Mouse (Mus musculus) lung, adult 10 weeks (tissue): ENCODE data around the gene Ptges3. TPM values are rescaled to one million over a fixed set of nuclear protein-coding genes. Genes with fewer than 3 reads are reported as not detected.

Source experiments
- polyA plus RNA-seq: library from polyadenylated mRNA; stranded (reverse); fragments of 350-450 nt; fragmentation: Illumina TruSeq; extraction: RNeasy Lipid Tissue Mini Kit (QIAGEN cat#74804); gene quantifications from one replicate; pipeline ENCODE4 v1.2.3, GENCODE M21; 2014; ENCODE audit warnings: low read depth, low replicate concordance; ENCODE audit not compliant: insufficient read depth

Ptges3 gene
- 115 TPM for polyA plus RNA-seq

DNA sequence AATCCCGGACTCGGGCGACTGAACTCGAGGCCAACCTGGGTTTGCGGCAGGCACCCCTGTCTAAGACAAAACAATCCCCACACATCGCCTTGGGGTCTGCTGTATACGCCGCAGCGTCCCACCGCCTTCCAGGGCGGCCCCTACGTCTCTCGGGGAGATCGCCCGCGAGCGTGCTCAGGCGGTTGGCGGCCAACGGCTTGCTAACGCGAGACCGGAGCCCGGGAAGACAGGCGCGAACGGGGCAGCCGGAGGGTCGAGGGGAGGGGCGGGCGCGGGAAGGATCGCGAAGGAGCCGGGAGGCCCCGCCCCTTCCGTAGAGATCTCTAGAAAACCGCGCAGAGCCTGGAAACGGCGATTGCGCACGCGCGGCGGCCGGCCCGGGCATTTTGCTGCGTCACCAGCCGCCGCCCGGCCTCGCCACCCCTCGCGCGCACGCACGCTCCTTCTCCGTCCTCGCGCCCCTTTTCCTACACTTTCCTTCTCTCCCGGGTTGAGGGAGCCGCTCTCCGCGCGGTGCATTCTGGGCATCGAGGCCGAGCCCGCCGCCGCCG lies at the start of gene Ptges3:
Gene Ptges3 (plus strand): TSS at position 354 of the 551 bp plus-strand sequence.

DNA sequence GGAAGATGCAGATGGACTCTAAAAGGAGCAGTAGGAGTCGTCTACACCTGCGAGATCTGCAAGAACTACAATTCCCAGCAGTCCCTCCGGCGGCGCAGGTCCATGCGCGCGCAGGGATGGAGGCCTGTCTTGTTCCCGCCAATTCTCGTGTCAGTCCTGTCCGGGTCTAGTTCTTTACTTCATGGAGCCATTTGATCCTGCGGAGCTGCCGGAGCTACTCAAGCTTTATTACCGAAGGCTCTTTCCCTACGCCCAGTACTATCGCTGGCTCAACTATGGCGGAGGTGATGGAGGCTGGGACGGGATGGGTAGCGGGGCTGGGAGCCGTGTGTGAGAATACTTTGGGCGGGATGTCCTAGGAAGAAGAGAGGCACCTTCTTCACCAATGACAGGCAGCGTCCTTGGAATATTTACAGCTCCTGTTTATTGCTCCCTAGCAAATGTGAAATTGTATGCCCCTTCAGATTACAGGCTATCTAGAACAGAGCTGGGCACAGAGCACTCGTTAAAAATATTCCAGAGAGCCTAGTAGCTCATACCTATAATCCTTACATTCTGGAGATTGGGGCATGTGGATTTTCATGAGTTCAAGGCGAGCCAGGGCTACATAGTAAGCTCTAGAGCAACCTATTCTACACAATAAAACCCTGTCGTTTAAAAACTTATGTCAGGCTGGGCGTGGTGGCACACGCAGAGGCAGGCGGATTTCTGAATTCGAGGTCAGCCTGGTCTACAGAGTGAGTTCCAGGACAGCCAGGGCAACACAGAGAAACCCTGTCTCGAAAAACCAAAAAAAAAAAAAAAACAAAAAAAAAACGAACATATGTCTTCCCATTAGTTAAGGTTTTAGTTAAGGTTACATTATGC lies 43.5 kb upstream of the Ptges3 start, which contains the start of gene Prim1:
Gene Prim1 (plus strand): TSS at position 101 of the 867 bp plus-strand sequence.

DNA sequence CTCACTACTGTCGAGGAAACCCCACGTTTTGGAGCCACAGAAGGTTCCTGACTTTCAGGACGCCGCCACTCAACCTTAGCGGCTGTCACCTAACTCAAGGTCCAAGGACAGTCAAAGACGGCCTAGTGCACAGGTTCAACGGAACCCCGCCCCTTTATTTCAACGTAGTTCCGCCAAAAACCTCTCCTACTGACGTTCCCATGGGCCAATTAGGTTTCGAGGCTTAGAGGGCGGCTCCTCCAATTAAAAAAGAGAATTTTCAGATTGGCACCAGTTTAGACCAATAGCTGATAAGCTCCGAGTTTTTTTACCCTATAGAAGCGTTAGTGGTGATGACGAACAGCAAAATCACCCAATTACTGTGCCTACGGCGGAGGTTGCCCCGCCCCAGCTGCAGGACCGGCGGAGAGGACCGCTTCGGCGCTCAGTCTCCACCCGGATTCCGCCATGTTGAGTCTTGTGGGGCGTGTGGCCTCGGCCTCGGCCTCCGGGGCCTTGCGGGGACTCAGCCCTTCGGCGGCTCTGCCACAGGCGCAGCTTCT lies 24.2 kb downstream of the Ptges3 start, which contains the start of gene Atp5b:
Gene Atp5b (plus strand): TSS at position 394 of the 542 bp plus-strand sequence.

DNA sequence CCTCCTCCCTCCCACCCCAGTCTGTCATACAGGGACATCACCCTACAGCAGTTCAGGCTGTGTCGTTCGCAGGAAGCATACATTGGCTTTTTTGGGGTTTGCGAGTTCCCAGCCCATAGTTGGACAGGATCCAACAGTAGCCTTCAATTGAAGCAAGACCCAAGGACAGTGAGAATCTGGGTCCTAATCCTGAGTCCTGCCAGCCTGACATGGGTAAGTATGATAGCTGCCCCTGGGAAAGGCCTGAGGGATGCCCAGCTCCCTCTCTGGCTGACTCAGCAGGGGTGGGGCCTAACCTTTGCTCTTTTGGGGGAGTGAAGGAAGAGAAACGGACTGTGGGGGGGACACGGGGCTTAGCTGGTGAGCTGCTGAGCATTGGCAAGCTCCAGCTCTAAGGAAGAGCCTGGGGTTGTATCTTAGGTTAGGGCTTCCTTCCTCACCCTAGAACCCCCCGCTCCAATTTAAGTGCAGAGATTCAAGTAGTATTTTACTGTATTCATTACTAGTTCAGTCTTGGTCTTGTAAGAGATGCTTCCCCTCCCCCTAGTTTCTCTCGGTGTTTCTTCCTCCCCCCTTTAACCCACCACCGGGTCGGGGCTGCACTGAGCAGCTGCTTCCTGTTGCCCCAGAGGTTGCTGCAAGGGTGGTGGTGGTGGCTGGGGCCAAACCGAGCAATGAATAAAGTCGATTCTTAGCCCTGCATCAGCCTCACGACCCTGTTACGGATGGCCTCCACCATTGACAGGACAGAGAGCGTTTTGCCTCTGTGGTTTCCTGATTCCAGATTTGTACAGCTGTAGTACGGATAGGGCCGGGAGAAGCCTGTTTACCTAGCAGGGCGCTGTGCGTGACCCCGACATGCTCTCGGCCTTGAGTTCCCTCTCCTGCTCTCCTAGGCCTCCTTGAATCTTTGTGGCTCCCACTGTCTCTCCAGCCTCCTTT lies 33.1 kb downstream of the Ptges3 start, which contains the start of gene Baz2a:
Gene Baz2a (plus strand): TSS at position 14 of the 942 bp plus-strand sequence.

Other genes with a start within 250 kb of the Ptges3 start
- not detected for gene Rdh19, start 209.0 kb upstream of the Ptges3 start, polyA plus RNA-seq
- gene Rdh16f2, start 192.5 kb upstream of the Ptges3 start, polyA plus RNA-seq: not detected
- not detected for gene Rdh7, start 170.1 kb upstream of the Ptges3 start, polyA plus RNA-seq
- not detected for gene Sdr9c7, start 160.4 kb upstream of the Ptges3 start, polyA plus RNA-seq
- gene Hsd17b6, start 51.3 kb upstream of the Ptges3 start, polyA plus RNA-seq: not detected
- 6.5 TPM for gene Prim1, start 43.8 kb upstream of the Ptges3 start, polyA plus RNA-seq
- 825 TPM for gene Naca, start 23.4 kb upstream of the Ptges3 start, polyA plus RNA-seq
- 646 TPM for gene Atp5b, start 24.3 kb downstream of the Ptges3 start, polyA plus RNA-seq
- gene Baz2a, start 32.6 kb downstream of the Ptges3 start, polyA plus RNA-seq: 8.5 TPM
- 47.3 TPM for gene Rbms2, start 121.3 kb downstream of the Ptges3 start, polyA plus RNA-seq
- gene Gls2, start 135.5 kb downstream of the Ptges3 start, polyA plus RNA-seq: 0.59 TPM
- gene Spryd4, start 152.9 kb downstream of the Ptges3 start, polyA plus RNA-seq: 8.9 TPM
- gene Mip, start 166.9 kb downstream of the Ptges3 start, polyA plus RNA-seq: not detected
- 10.7 TPM for gene Timeless, start 173.1 kb downstream of the Ptges3 start, polyA plus RNA-seq
- not detected for gene Apon, start 195.1 kb downstream of the Ptges3 start, polyA plus RNA-seq
- gene Apof, start 209.7 kb downstream of the Ptges3 start, polyA plus RNA-seq: 0.19 TPM
- gene Stat2, start 211.6 kb downstream of the Ptges3 start, polyA plus RNA-seq: 11.8 TPM
- not detected for gene Il23a, start 239.8 kb downstream of the Ptges3 start, polyA plus RNA-seq
- 7.8 TPM for gene Pan2, start 244.4 kb downstream of the Ptges3 start, polyA plus RNA-seq